29 mouse cellular contexts compared by ENCODE assay signal in the genomic region with DNA sequence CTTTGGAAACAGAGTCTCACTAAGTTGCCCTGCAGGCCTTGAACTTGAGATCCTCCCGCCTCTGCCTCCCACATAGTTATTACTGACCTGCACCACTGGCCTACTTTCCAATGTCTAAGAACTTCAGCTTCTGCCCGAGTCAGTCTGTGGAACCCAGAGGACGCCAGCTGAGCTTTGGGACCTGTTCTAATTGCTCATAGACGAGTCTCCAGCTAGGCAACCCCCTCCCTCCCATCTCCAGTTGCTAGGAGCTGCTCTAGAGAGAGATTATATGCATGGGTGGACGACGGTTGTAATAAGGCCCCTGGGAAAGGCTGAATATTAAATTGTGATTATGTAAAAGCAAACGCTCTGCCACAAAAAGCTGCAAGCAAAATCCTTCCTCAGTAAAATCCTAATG.
A peak's percentile ranks its signal among the peaks of the same experiment; 100 is the strongest.
DNase-seq lines count a peak whose midpoint lies in the region; ATAC-seq and TF ChIP-seq lines count a peak whose summit lies in the region.
"Had no signal": no experiment of that assay in that cellular context is flagged by ENCODE, and none has a peak within 500 bp of the region (broad histone marks: within the 10 kb centered on the region; RNA-seq: fewer than 3 reads in every experiment).

No protein-coding gene starts in this region.

- H3K27me3 ChIP-seq in hindbrain, embryonic 14.5 days (ENCODE audit: control insufficient read depth, insufficient read depth, low read length), result no peaks in the 10 kb centered on the region
- H3K27me3 ChIP-seq in hindbrain, embryonic 12.5 days, result no peaks in the 10 kb centered on the region
- H3K27me3 ChIP-seq in midbrain, postnatal 0 days (ENCODE audit: insufficient read depth, low read length), result no peaks in the 10 kb centered on the region
- H3K27me3 ChIP-seq in midbrain, embryonic 16.5 days (ENCODE audit: control insufficient read depth, insufficient read depth, low read depth, low read length), result no peaks in the 10 kb centered on the region
- H3K27me3 ChIP-seq: embryonic facial prominence, embryonic 15.5 days; forebrain, embryonic 12.5 days; kidney, embryonic 15.5 days; limb, embryonic 13.5 days; lung, embryonic 15.5 days; neural tube, embryonic 12.5 days; stomach, embryonic 15.5 days had no signal

- H3K9ac ChIP-seq in hindbrain, embryonic 14.5 days, result no peak overlapping the region
- H3K9ac ChIP-seq in hindbrain, embryonic 12.5 days, result no peak overlapping the region
- H3K9ac ChIP-seq in midbrain, postnatal 0 days (replicated peaks; ENCODE audit: low read length, poor library complexity, severe bottlenecking), result no peak overlapping the region
- H3K9ac ChIP-seq in midbrain, embryonic 16.5 days (ENCODE audit: low read depth, low read length), result no peak overlapping the region
- H3K9ac ChIP-seq: embryonic facial prominence, embryonic 15.5 days; forebrain, embryonic 12.5 days; kidney, embryonic 15.5 days; limb, embryonic 13.5 days; lung, embryonic 15.5 days; neural tube, embryonic 12.5 days; stomach, embryonic 15.5 days had no signal

- DNase-seq in cerebellum, adult 9-11 months, result peak; percentile 3
- DNase-seq in cerebellum, postnatal 14 days, result no peak
- peak; percentile 29 for DNase-seq in hindbrain, embryonic 14.5 days (ENCODE audit: low spot score)
- peak; percentile 50 for DNase-seq in midbrain, postnatal 0 days (ENCODE audit: low spot score)
- peak; percentile 63 for DNase-seq in retina, postnatal 1 day
- no peak for DNase-seq in spleen, adult 12 weeks (ENCODE audit: low spot score)
- DNase-seq: adrenal gland, postnatal 25 days; cerebellum, adult 8-10 months; gastrocnemius, postnatal 25 days; heart, adult 18-20 months; heart, postnatal 4 days; kidney, adult 11 months; kidney, postnatal 25 days; right cerebral cortex, postnatal 14 days; thymus, postnatal 14 days had no signal

- H3K4me1 ChIP-seq in hindbrain, embryonic 14.5 days (replicated peaks; ENCODE audit: control insufficient read depth, insufficient read depth, low read length), result no peaks in the 10 kb centered on the region
- no peaks in the 10 kb centered on the region for H3K4me1 ChIP-seq in hindbrain, embryonic 12.5 days
- no peaks in the 10 kb centered on the region for H3K4me1 ChIP-seq in midbrain, postnatal 0 days (ENCODE audit: insufficient read depth, low read length)
- H3K4me1 ChIP-seq in midbrain, embryonic 16.5 days (ENCODE audit: control insufficient read depth, insufficient read depth, low read length), result no peaks in the 10 kb centered on the region
- H3K4me1 ChIP-seq: forebrain, embryonic 12.5 days; lung, embryonic 15.5 days; neural tube, embryonic 12.5 days; stomach, embryonic 15.5 days had no signal

- H3K4me2 ChIP-seq in hindbrain, embryonic 14.5 days (replicated peaks), result no peak overlapping the region
- no peak overlapping the region for H3K4me2 ChIP-seq in hindbrain, embryonic 12.5 days (replicated peaks)
- no peak overlapping the region for H3K4me2 ChIP-seq in midbrain, postnatal 0 days (ENCODE audit: low read depth, low read length, poor library complexity, severe bottlenecking)
- no peak overlapping the region for H3K4me2 ChIP-seq in midbrain, embryonic 16.5 days (ENCODE audit: low read length)
- H3K4me2 ChIP-seq: embryonic facial prominence, embryonic 15.5 days; forebrain, embryonic 12.5 days; heart, embryonic 11.5 days; kidney, embryonic 15.5 days; limb, embryonic 13.5 days; liver, embryonic 11.5 days; lung, embryonic 15.5 days; midbrain, embryonic 11.5 days; neural tube, embryonic 12.5 days; stomach, embryonic 15.5 days had no signal

- WGBS in hindbrain, embryonic 14.5 days, result 17% methylated on average over 7 of the region's 7 CpGs
- 37% methylated on average over 6 of the region's 7 CpGs for WGBS in hindbrain, embryonic 12.5 days
- WGBS in midbrain, postnatal 0 days, result 33% methylated on average over 7 of the region's 7 CpGs
- WGBS in midbrain, embryonic 16.5 days, result 19% methylated on average over 7 of the region's 7 CpGs

- H3K27ac ChIP-seq in hindbrain, embryonic 14.5 days, result no peak overlapping the region
- H3K27ac ChIP-seq in hindbrain, embryonic 12.5 days, result no peak overlapping the region
- no peak overlapping the region for H3K27ac ChIP-seq in midbrain, postnatal 0 days (ENCODE audit: low read depth, low read length)
- no peak overlapping the region for H3K27ac ChIP-seq in midbrain, embryonic 16.5 days (ENCODE audit: low read length)
- H3K27ac ChIP-seq: embryonic facial prominence, embryonic 15.5 days; forebrain, embryonic 12.5 days; kidney, embryonic 15.5 days; limb, embryonic 13.5 days; lung, embryonic 15.5 days; neural tube, embryonic 12.5 days; stomach, embryonic 15.5 days had no signal

- H3K9me3 ChIP-seq in hindbrain, embryonic 14.5 days (ENCODE audit: control insufficient read depth, low read length), result no peaks in the 10 kb centered on the region
- H3K9me3 ChIP-seq in hindbrain, embryonic 12.5 days (replicated peaks), result no peaks in the 10 kb centered on the region
- no peaks in the 10 kb centered on the region for H3K9me3 ChIP-seq in midbrain, postnatal 0 days (ENCODE audit: low read length)
- H3K9me3 ChIP-seq in midbrain, embryonic 16.5 days (replicated peaks; ENCODE audit: control insufficient read depth, low read length, poor library complexity, severe bottlenecking), result no peaks in the 10 kb centered on the region
- H3K9me3 ChIP-seq: embryonic facial prominence, embryonic 15.5 days; forebrain, embryonic 12.5 days; G1E; kidney, embryonic 15.5 days; limb, embryonic 13.5 days; lung, embryonic 15.5 days; neural tube, embryonic 12.5 days; stomach, embryonic 15.5 days had no signal

- TF ChIP-seq CTCF in midbrain, postnatal 0 days (IDR thresholded peaks at IDR 0.05), result no peak

- no peak overlapping the region for H3K4me3 ChIP-seq in hindbrain, embryonic 14.5 days (replicated peaks; ENCODE audit: low read length)
- H3K4me3 ChIP-seq in hindbrain, embryonic 12.5 days, result no peak overlapping the region
- no peak overlapping the region for H3K4me3 ChIP-seq in midbrain, postnatal 0 days (ENCODE audit: low read depth, low read length)
- H3K4me3 ChIP-seq in midbrain, embryonic 16.5 days (ENCODE audit: low read depth, low read length), result no peak overlapping the region
- H3K4me3 ChIP-seq: embryonic facial prominence, embryonic 15.5 days; forebrain, embryonic 12.5 days; kidney, embryonic 15.5 days; limb, embryonic 13.5 days; lung, embryonic 15.5 days; neural tube, embryonic 12.5 days; stomach, embryonic 15.5 days had no signal

- H3K36me3 ChIP-seq in hindbrain, embryonic 14.5 days (replicated peaks; ENCODE audit: control insufficient read depth, insufficient read depth), result no peaks in the 10 kb centered on the region
- H3K36me3 ChIP-seq in hindbrain, embryonic 12.5 days, result no peaks in the 10 kb centered on the region
- H3K36me3 ChIP-seq in midbrain, postnatal 0 days (ENCODE audit: insufficient read depth, low read length), result no peaks in the 10 kb centered on the region
- H3K36me3 ChIP-seq in midbrain, embryonic 16.5 days (ENCODE audit: control insufficient read depth, insufficient read depth, low read length), result no peaks in the 10 kb centered on the region
- H3K36me3 ChIP-seq: embryonic facial prominence, embryonic 15.5 days; forebrain, embryonic 12.5 days; G1E; kidney, embryonic 15.5 days; limb, embryonic 13.5 days; lung, embryonic 15.5 days; neural tube, embryonic 12.5 days; stomach, embryonic 15.5 days had no signal

- ATAC-seq in hindbrain, embryonic 14.5 days (ENCODE audit: low FRiP score), result no peak
- no peak for ATAC-seq in hindbrain, embryonic 12.5 days (ENCODE audit: low FRiP score)
- no peak for ATAC-seq in midbrain, postnatal 0 days (ENCODE audit: low FRiP score)
- ATAC-seq in midbrain, embryonic 16.5 days, result no peak
- ATAC-seq: inflammation-experienced regulatory T-cells, adult 6 months had no signal

Comparison
In these comparisons a context has a peak if more than half of its experiments do, and no peak if none do; other contexts are left out.
1. DNase-seq: peak in cerebellum, adult 9-11 months (single experiment), hindbrain, embryonic 14.5 days (single experiment), midbrain, postnatal 0 days (single experiment) and retina, postnatal 1 day (single experiment); none in cerebellum, postnatal 14 days (0 of 2) and spleen, adult 12 weeks (single experiment).